Mouse (Mus musculus): ENCODE results near the gene Fgfr2. TPM values are rescaled to one million over a fixed set of nuclear protein-coding genes. Genes with fewer than 3 reads are reported as not detected.
A peak's percentile ranks its signal among the peaks of the same experiment; 100 is the strongest.

Gene Fgfr2
- polyA plus RNA-seq, 1 experiment = 14.8 TPM

- H3K4me3 ChIP-seq (ENCODE audit: insufficient read depth, low read depth, low read length) = no peak overlapping the region
- WGBS = 71% methylated on average over 8 of the region's 8 CpGs
- TF ChIP-seq CTCF (conservative IDR thresholded peaks at IDR 0.05; ENCODE audit: insufficient read depth, insufficient read length, low read depth, low read length) (no peak), POLR2A (IDR thresholded peaks at IDR 0.05; ENCODE audit: low read depth, low read length) (no peak)
- no peaks in the 10 kb centered on the region for H3K36me3 ChIP-seq (ENCODE audit: control insufficient read depth, insufficient read depth, low read length)
- no peaks in the 10 kb centered on the region for H3K4me1 ChIP-seq (ENCODE audit: control insufficient read depth, insufficient read depth, low read length)
- H3K27me3 ChIP-seq (replicated peaks; ENCODE audit: control insufficient read depth, insufficient read depth, low read length) = no peaks in the 10 kb centered on the region
- peak; percentile 49 for DNase-seq
- H3K27ac ChIP-seq (ENCODE audit: insufficient read depth, low read depth, low read length) = no peak overlapping the region
Measured at GRCm38 (mm10) chr7:130807749-130808148, 2315.4 kb downstream of the Fgfr2 start.

- WGBS = 45% methylated on average over 5 of the region's 5 CpGs
- H3K36me3 ChIP-seq (ENCODE audit: control insufficient read depth, insufficient read depth, low read length) = no peaks in the 10 kb centered on the region
- H3K27ac ChIP-seq (ENCODE audit: insufficient read depth, low read depth, low read length) = no peak overlapping the region
- H3K4me1 ChIP-seq (ENCODE audit: control insufficient read depth, insufficient read depth, low read length) = peaks cover 4% of the 10 kb centered on the region
- no peaks in the 10 kb centered on the region for H3K27me3 ChIP-seq (replicated peaks; ENCODE audit: control insufficient read depth, insufficient read depth, low read length)
- H3K4me3 ChIP-seq (ENCODE audit: insufficient read depth, low read depth, low read length) = no peak overlapping the region
- TF ChIP-seq POLR2A (IDR thresholded peaks at IDR 0.05; ENCODE audit: low read depth, low read length) (no peak), CTCF (conservative IDR thresholded peaks at IDR 0.05; ENCODE audit: insufficient read depth, insufficient read length, low read depth, low read length) (no peak)
- peak; percentile 73 for DNase-seq
Measured at GRCm38 (mm10) chr7:130804991-130805390, 2318.2 kb downstream of the Fgfr2 start.

GRCm38 (mm10) chr7:130803251-130803825, 2319.8 kb downstream of the Fgfr2 start:
- Histone ChIP-seq H3K4me3 (ENCODE audit: insufficient read depth, low read depth, low read length) (no peak overlapping the region), H3K4me1 (ENCODE audit: control insufficient read depth, insufficient read depth, low read length) (peaks cover 11% of the 10 kb centered on the region), H3K27me3 (replicated peaks; ENCODE audit: control insufficient read depth, insufficient read depth, low read length) (no peaks in the 10 kb centered on the region), H3K27ac (ENCODE audit: insufficient read depth, low read depth, low read length) (no peak overlapping the region), H3K36me3 (ENCODE audit: control insufficient read depth, insufficient read depth, low read length) (no peaks in the 10 kb centered on the region)
- no peak for TF ChIP-seq CTCF (conservative IDR thresholded peaks at IDR 0.05; ENCODE audit: insufficient read depth, insufficient read length, low read depth, low read length)
- TF ChIP-seq POLR2A (IDR thresholded peaks at IDR 0.05; ENCODE audit: low read depth, low read length) = no peak
- 92% methylated on average over 8 of the region's 8 CpGs for WGBS
- DNase-seq = no peak

GRCm38 (mm10) chr7:130801811-130802210, 2321.3 kb downstream of the Fgfr2 start:
- TF ChIP-seq CTCF (conservative IDR thresholded peaks at IDR 0.05; ENCODE audit: insufficient read depth, insufficient read length, low read depth, low read length) = no peak
- Histone ChIP-seq H3K4me3 (ENCODE audit: insufficient read depth, low read depth, low read length) (no peak overlapping the region), H3K4me1 (ENCODE audit: control insufficient read depth, insufficient read depth, low read length) (peaks cover 11% of the 10 kb centered on the region), H3K36me3 (ENCODE audit: control insufficient read depth, insufficient read depth, low read length) (no peaks in the 10 kb centered on the region), H3K27ac (ENCODE audit: insufficient read depth, low read depth, low read length) (no peak overlapping the region), H3K27me3 (replicated peaks; ENCODE audit: control insufficient read depth, insufficient read depth, low read length) (no peaks in the 10 kb centered on the region)
- 90% methylated on average over 4 of the region's 4 CpGs for WGBS
- DNase-seq = no peak

GRCm38 (mm10) chr7:130800681-130801080, 2322.5 kb downstream of the Fgfr2 start:
- H3K27ac ChIP-seq (ENCODE audit: insufficient read depth, low read depth, low read length) = no peak overlapping the region
- H3K36me3 ChIP-seq (ENCODE audit: control insufficient read depth, insufficient read depth, low read length) = no peaks in the 10 kb centered on the region
- no peaks in the 10 kb centered on the region for H3K27me3 ChIP-seq (replicated peaks; ENCODE audit: control insufficient read depth, insufficient read depth, low read length)
- H3K4me1 ChIP-seq (ENCODE audit: control insufficient read depth, insufficient read depth, low read length) = peaks cover 11% of the 10 kb centered on the region
- DNase-seq = no peak
- TF ChIP-seq POLR2A (IDR thresholded peaks at IDR 0.05; ENCODE audit: low read depth, low read length) = no peak
- TF ChIP-seq CTCF (conservative IDR thresholded peaks at IDR 0.05; ENCODE audit: insufficient read depth, insufficient read length, low read depth, low read length) = no peak
- H3K4me3 ChIP-seq (ENCODE audit: insufficient read depth, low read depth, low read length) = no peak overlapping the region
- 56% methylated on average over 4 of the region's 4 CpGs for WGBS

GRCm38 (mm10) chr7:130799418-130799817, 2323.7 kb downstream of the Fgfr2 start:
- Histone ChIP-seq H3K36me3 (ENCODE audit: control insufficient read depth, insufficient read depth, low read length) (no peaks in the 10 kb centered on the region), H3K27ac (ENCODE audit: insufficient read depth, low read depth, low read length) (no peak overlapping the region), H3K27me3 (replicated peaks; ENCODE audit: control insufficient read depth, insufficient read depth, low read length) (no peaks in the 10 kb centered on the region), H3K4me1 (ENCODE audit: control insufficient read depth, insufficient read depth, low read length) (peaks cover 11% of the 10 kb centered on the region), H3K4me3 (ENCODE audit: insufficient read depth, low read depth, low read length) (no peak overlapping the region)
- WGBS = 59% methylated on average over 10 of the region's 10 CpGs
- TF ChIP-seq POLR2A (IDR thresholded peaks at IDR 0.05; ENCODE audit: low read depth, low read length) (no peak), CTCF (conservative IDR thresholded peaks at IDR 0.05; ENCODE audit: insufficient read depth, insufficient read length, low read depth, low read length) (no peak)
- peak; percentile 26 for DNase-seq

GRCm38 (mm10) chr7:130797524-130797923, 2325.6 kb downstream of the Fgfr2 start:
- Histone ChIP-seq H3K27me3 (replicated peaks; ENCODE audit: control insufficient read depth, insufficient read depth, low read length) (no peaks in the 10 kb centered on the region), H3K27ac (ENCODE audit: insufficient read depth, low read depth, low read length) (no peak overlapping the region), H3K36me3 (ENCODE audit: control insufficient read depth, insufficient read depth, low read length) (no peaks in the 10 kb centered on the region), H3K4me3 (ENCODE audit: insufficient read depth, low read depth, low read length) (no peak overlapping the region), H3K4me1 (ENCODE audit: control insufficient read depth, insufficient read depth, low read length) (peaks cover 11% of the 10 kb centered on the region)
- TF ChIP-seq CTCF (conservative IDR thresholded peaks at IDR 0.05; ENCODE audit: insufficient read depth, insufficient read length, low read depth, low read length) (no peak), POLR2A (IDR thresholded peaks at IDR 0.05; ENCODE audit: low read depth, low read length) (no peak)
- 95% methylated on average over 6 of the region's 6 CpGs for WGBS
- no peak for DNase-seq

All from kidney, adult 2 months (tissue).